Mouse (Mus musculus) heart, embryonic 13.5 days (tissue): ENCODE results near the gene Mapk13. TPM values are rescaled to one million over a fixed set of nuclear protein-coding genes. Genes with fewer than 3 reads are reported as not detected.

Experiments
- polyA plus RNA-seq: library from polyadenylated mRNA; unstranded; fragments of >200 nt; fragmentation: Nextera tagmentation; extraction: Ambion mirVana; gene quantifications from 2 replicates; pipeline ENCODE4 v1.2.1, GENCODE M21; 2015

The Mapk13 gene
- polyA plus RNA-seq, 1 experiment from 2014 or later: 7.1 TPM

Other genes starting within 250 kb of the Mapk13 start
- gene Armc12, start 238.5 kb upstream of the Mapk13 start, polyA plus RNA-seq: not detected in 2 replicates
- gene Clpsl2, start 219.9 kb upstream of the Mapk13 start, polyA plus RNA-seq: not detected in 2 replicates
- gene Clps, start 208.5 kb upstream of the Mapk13 start, polyA plus RNA-seq: 0.25 and 2.0 TPM in 2 replicates
- 0.22 and 0.43 TPM in 2 replicates for gene Lhfpl5, start 193.7 kb upstream of the Mapk13 start, polyA plus RNA-seq
- 43.5 and 47.2 TPM in 2 replicates for gene Srpk1, start 146.6 kb upstream of the Mapk13 start, polyA plus RNA-seq
- 0.10 and 0.15 TPM in 2 replicates for gene Slc26a8, start 79.1 kb upstream of the Mapk13 start, polyA plus RNA-seq
- gene Mapk14, start 78.0 kb upstream of the Mapk13 start, polyA plus RNA-seq: 24.5 and 25.5 TPM in 2 replicates
- gene AC170998.1, start 43.2 kb upstream of the Mapk13 start, polyA plus RNA-seq: 1.6 and 2.0 TPM in 2 replicates
- gene Brpf3, start 31.8 kb downstream of the Mapk13 start, polyA plus RNA-seq: 7.0 and 8.3 TPM in 2 replicates
- gene Pnpla1, start 89.1 kb downstream of the Mapk13 start, polyA plus RNA-seq: not detected in 2 replicates
- gene 4930539E08Rik, start 146.0 kb downstream of the Mapk13 start, polyA plus RNA-seq: 0.05 TPM in 1 of 2 replicates, not detected in the other
- 0.19 TPM in 2 replicates for gene Pxt1, start 174.5 kb downstream of the Mapk13 start, polyA plus RNA-seq
- gene Kctd20, start 182.7 kb downstream of the Mapk13 start, polyA plus RNA-seq: 58.1 and 59.9 TPM in 2 replicates
- gene Stk38, start 238.7 kb downstream of the Mapk13 start, polyA plus RNA-seq: 68.7 and 71.0 TPM in 2 replicates